Mouse (Mus musculus) midbrain, embryonic 15.5 days (tissue): Measurements from ENCODE around the gene Ybx2. TPM values are rescaled to one million over a fixed set of nuclear protein-coding genes. Genes with fewer than 3 reads are reported as not detected.

ENCODE experiments used
- ATAC-seq: fragments of 200-750 bp; cut with Nextera tagmentation; replicated peaks from 2 replicates; pipeline ENCODE4 v1.8.0; 2017; ENCODE audit warnings: moderate TSS enrichment
- H3K27ac ChIP-seq: fragments of 300-500 bp; sonication (generic); 2 replicates; pipeline ENCODE4 v1.5.1; 2015; ENCODE audit warnings: mild to moderate bottlenecking, inconsistent platforms
- H3K27me3 ChIP-seq: fragments of 300-500 bp; sonication (generic); replicated peaks from 2 replicates; pipeline ENCODE4 v1.6.1; 2015; ENCODE audit warnings: inconsistent platforms
- H3K36me3 ChIP-seq: fragments of 300-500 bp; sonication (generic); replicated peaks from 2 replicates; pipeline ENCODE4 v1.6.1; 2015; ENCODE audit warnings: inconsistent platforms
- H3K4me1 ChIP-seq: fragments of 300-500 bp; sonication (generic); 2 replicates; pipeline ENCODE4 v1.6.1; 2015; ENCODE audit warnings: inconsistent platforms
- H3K4me2 ChIP-seq: fragments of 300-500 bp; sonication (generic); 2 replicates; pipeline ENCODE4 v1.6.1; 2015; ENCODE audit warnings: inconsistent platforms, mild to moderate bottlenecking, moderate library complexity
- H3K4me3 ChIP-seq: fragments of 300-500 bp; sonication (generic); 2 replicates; pipeline ENCODE4 v1.5.1; 2015; ENCODE audit warnings: mild to moderate bottlenecking, inconsistent platforms
- H3K9ac ChIP-seq: fragments of 300-500 bp; sonication (generic); 2 replicates; pipeline ENCODE4 v1.6.1; 2015; ENCODE audit warnings: mild to moderate bottlenecking, inconsistent platforms
- H3K9me3 ChIP-seq: fragments of 300-500 bp; sonication (generic); 2 replicates; pipeline ENCODE4 v1.6.1; 2016; ENCODE audit warnings: inconsistent platforms
- WGBS: fragments of 180-500 bp; shearing (Covaris S2); methylation state at CpG from one replicate; pipeline ENCODE4 v1.1.7; 2015; ENCODE audit warnings: mixed read lengths; 5-methylcytosine and 5-hydroxymethylcytosine counted together
- polyA plus RNA-seq: library from polyadenylated mRNA; unstranded; fragments of >200 nt; fragmentation: Nextera tagmentation; extraction: Ambion mirVana; gene quantifications from 2 replicates; pipeline ENCODE4 v1.2.1, GENCODE M21; 2015

The Ybx2 gene
- polyA plus RNA-seq, 1 experiment from 2014 or later: 6.4 TPM

DNA sequence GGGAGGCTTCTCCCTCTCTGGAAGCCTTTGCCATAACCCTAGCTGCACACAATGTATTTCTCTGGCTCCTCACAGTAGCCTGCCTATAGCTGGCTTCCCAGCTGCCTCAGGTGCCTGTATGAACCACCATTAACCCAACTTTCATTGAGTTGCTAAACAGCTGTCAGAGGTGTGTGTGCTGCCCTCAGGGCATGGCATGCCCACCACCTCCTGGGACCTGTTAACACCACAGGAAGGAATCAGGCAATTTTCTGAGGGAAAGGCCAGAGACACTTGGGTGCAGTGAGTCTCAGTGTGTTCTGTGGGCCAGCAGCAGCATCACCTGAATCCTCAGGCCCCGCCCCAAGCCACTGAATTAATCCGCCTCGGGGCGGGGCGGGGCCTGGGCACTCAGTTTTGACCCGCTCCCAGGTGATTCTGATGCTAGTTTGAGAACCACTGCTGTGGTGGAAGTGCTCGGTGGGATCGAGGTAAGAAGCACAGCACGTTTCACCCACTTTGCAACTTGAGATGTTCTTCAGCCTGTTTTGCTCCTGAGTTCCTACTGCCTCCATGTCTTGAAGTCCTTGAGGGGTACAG is 2.9 kb downstream of the Ybx2 start:
- 23% methylated on average over 9 of the region's 9 CpGs for WGBS
- H3K9ac ChIP-seq: no peak overlapping the region
- H3K4me3 ChIP-seq: no peak overlapping the region
- ATAC-seq: no peak
- no peak overlapping the region for H3K4me2 ChIP-seq
- H3K4me1 ChIP-seq: peaks cover 23% of the 10 kb centered on the region
- no peak overlapping the region for H3K27ac ChIP-seq
- H3K36me3 ChIP-seq: no peaks in the 10 kb centered on the region
- peaks cover 30% of the 10 kb centered on the region for H3K27me3 ChIP-seq
- no peaks in the 10 kb centered on the region for H3K9me3 ChIP-seq

DNA sequence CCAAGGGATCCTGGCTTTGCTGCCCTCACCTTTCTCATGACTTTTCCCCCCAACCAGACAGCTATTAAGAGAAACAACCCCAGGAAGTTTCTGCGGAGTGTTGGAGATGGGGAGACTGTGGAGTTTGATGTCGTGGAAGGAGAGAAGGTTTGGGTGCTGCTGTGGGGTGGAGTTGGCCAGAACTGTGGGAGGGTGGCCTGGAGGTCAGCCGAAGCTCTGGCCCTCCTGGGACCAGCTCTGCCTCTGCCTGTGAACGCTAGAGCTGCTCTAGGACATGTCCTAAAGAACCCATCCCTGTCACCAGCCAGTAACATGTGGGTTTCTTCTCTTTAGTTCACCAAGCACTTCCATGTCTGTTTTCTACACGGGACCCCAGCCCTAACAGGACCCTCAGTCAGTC is 3.6 kb downstream of the Ybx2 start:
- no peak overlapping the region for H3K27ac ChIP-seq
- H3K9me3 ChIP-seq: no peaks in the 10 kb centered on the region
- no peak overlapping the region for H3K9ac ChIP-seq
- no peak for ATAC-seq
- no peak overlapping the region for H3K4me3 ChIP-seq
- no peaks in the 10 kb centered on the region for H3K36me3 ChIP-seq
- H3K27me3 ChIP-seq: peaks cover 30% of the 10 kb centered on the region
- H3K4me1 ChIP-seq: peaks cover 23% of the 10 kb centered on the region
- no peak overlapping the region for H3K4me2 ChIP-seq
- 68% methylated on average over 5 of the region's 5 CpGs for WGBS

DNA sequence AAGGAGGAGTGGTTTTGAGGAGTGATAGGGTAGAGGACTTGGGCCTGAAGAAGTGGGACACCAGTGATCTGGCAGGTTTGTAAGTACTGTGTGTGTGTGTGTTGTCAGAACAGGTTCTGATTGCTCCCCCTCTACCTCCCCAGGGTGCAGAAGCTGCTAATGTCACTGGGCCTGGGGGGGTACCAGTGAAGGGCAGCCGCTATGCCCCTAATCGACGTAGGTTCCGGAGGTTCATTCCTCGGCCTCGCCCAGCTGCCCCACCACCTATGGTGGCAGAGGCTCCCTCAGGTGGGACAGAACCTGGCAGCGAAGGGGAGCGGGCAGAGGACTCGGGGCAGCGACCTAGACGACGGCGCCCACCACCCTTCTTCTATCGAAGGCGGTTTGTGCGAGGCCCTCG is 4.1 kb downstream of the Ybx2 start:
- 93% methylated on average over 17 of the region's 17 CpGs for WGBS
- H3K4me1 ChIP-seq: peaks cover 20% of the 10 kb centered on the region
- no peak overlapping the region for H3K4me2 ChIP-seq
- no peak overlapping the region for H3K27ac ChIP-seq
- no peak overlapping the region for H3K9ac ChIP-seq
- no peak overlapping the region for H3K4me3 ChIP-seq
- no peaks in the 10 kb centered on the region for H3K9me3 ChIP-seq
- no peak for ATAC-seq
- H3K36me3 ChIP-seq: no peaks in the 10 kb centered on the region
- H3K27me3 ChIP-seq: peaks cover 30% of the 10 kb centered on the region

DNA sequence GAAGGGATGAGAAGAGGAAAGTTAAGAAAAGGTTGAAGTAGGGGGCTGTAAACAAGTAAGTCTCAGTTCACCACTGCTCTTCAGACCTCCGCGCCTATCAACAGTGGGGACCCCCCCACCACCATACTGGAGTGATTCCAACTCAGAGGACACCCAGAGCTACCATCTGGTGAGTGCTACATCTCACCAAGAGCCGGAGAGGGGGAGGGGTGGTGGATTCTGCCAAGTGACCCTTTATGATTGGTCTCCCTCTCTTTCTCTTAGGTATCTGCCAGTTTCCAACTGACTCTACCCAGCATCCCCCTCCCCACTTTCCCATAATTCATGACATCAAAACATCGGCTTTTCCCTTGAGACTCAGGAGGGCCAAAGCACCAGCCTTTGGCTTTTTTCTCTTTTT is 5.4 kb downstream of the Ybx2 start:
- H3K36me3 ChIP-seq: no peaks in the 10 kb centered on the region
- WGBS: 77% methylated on average over 4 of the region's 4 CpGs

DNA sequence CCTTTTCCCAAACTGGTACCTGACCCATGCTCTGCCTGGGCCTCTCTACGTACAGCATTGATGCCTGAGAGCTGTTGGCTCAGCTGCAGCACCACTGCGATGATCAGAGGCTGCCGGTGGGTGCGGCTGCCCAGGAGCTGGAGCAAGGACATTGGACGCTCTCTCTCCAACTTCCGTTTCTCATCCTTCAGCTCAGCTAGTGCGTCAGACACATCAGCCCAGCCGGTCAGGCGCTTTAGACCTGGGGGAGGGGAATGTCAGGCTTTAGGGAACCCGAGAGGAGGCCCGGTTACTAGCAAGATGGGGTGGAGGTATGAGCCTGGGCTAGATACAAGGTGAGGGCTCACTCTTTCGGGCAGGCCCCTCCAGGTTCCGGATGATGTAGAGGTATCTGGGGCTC is 9.6 kb downstream of the Ybx2 start:
- no peak overlapping the region for H3K4me3 ChIP-seq
- 83% methylated on average over 13 of the region's 13 CpGs for WGBS
- H3K9me3 ChIP-seq: no peaks in the 10 kb centered on the region
- H3K27ac ChIP-seq: no peak overlapping the region
- H3K36me3 ChIP-seq: no peaks in the 10 kb centered on the region
- peaks cover 16% of the 10 kb centered on the region for H3K4me1 ChIP-seq
- ATAC-seq: no peak
- H3K9ac ChIP-seq: no peak overlapping the region
- H3K4me2 ChIP-seq: no peak overlapping the region
- H3K27me3 ChIP-seq: 0 out of 2 replicates have a peak, but pooled peaks cover 4% of the 10 kb centered on the region

More for the DNA sequence above, 5.4 kb downstream of the Ybx2 start:
- H3K27me3 ChIP-seq: peaks cover 25% of the 10 kb centered on the region
- no peaks in the 10 kb centered on the region for H3K9me3 ChIP-seq
- no peak overlapping the region for H3K4me2 ChIP-seq
- no peak overlapping the region for H3K4me3 ChIP-seq
- peaks cover 12% of the 10 kb centered on the region for H3K4me1 ChIP-seq
- ATAC-seq: no peak
- no peak overlapping the region for H3K9ac ChIP-seq
- H3K27ac ChIP-seq: no peak overlapping the region

DNA sequence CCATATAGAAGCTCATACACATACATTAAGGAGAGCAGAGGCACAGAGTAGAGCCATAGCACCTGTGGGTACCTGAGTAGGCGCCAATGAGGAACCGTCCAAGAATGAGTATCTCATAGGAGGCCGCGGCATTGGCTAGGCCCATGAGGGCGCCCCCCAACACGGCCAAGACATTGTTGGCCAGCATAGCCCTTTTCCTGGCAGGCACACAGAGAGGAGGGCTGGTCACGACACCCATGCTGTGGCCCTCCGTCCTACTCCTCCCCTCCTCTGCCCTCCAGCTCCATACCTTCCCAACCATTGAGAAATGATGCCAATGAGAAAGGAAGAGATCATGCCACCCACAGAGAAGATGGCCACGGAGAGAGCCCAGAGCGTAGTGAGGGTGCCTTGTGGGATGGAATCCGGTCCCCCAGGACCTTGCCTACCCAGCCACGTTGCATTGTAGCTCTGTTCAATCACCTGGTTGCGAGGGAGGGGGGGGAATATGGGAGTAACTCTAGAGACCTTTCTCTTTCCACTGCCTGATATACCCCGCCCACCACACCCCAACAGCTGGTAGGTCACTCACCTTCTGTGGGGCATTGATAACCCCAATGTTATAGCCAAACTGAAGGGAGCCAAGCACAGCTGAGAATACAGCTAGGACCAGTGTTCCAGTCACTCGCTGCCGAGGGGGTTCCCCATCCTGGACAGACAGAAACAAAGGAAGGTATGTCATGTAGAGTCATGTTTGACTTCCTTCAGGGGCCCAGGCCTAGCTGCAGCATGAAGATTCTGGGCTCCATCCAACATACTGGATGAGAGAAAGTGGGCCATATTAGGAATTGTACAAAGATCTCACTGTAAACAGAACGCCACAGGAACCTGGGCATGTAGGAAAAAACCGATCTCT is 10.6 kb downstream of the Ybx2 start:
- no peaks in the 10 kb centered on the region for H3K9me3 ChIP-seq
- no peak overlapping the region for H3K4me3 ChIP-seq
- no peaks in the 10 kb centered on the region for H3K36me3 ChIP-seq
- no peak overlapping the region for H3K27ac ChIP-seq
- peaks cover 16% of the 10 kb centered on the region for H3K4me1 ChIP-seq
- no peak overlapping the region for H3K4me2 ChIP-seq
- WGBS: 93% methylated on average over 18 of the region's 18 CpGs
- no peak overlapping the region for H3K9ac ChIP-seq
- no peak for ATAC-seq
- H3K27me3 ChIP-seq: 0 out of 2 replicates have a peak, but pooled peaks cover 4% of the 10 kb centered on the region

DNA sequence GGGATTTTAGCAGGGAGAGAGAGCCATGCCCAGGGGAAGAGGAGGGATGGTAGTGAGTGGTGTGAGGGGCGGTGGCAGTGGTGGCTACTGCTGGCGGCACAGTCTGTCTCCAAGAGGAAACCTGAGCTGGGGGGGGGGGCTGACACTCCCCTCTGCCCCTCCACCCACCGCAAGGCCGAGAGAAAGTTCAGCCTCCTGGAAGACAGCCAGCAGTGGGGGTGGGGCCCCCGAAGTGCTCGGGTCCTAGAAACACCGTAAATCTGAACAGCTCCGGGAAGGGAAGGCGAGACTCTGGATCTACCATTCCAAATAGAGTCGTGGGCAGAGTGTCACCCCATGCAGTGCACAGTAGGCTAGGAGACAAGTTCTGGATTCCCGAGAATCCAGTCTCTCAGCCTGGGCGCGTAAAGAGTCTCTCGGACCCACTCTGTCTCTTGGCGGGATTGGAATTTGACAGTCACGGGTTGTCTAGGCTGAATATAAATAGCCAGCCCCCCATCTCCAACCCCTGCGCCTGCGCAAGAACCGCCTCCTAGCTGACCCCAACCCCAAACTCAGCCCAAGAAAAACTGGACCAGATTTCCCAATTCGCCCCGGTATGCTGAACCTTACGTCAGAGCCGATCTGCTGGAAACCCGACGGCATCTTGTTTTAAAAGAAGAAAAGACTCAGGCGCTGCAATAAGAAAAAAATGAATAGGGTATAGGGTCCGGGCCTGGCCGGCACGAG is 11.9 kb downstream of the Ybx2 start:
- Histone ChIP-seq H3K36me3 (no peaks in the 10 kb centered on the region), H3K4me2 (peak overlapping the region; percentile 55), H3K4me3 (peak overlapping the region; percentile 44), H3K4me1 (peaks cover 16% of the 10 kb centered on the region), H3K9ac (peak overlapping the region; percentile 25; the same call in 1 of the 2 replicates), H3K9me3 (no peaks in the 10 kb centered on the region), H3K27ac (no peak overlapping the region), H3K27me3 (0 out of 2 replicates have a peak, but pooled peaks cover 7% of the 10 kb centered on the region)
- ATAC-seq: peak; percentile 41
- WGBS: 3% methylated on average over 29 of the region's 29 CpGs

DNA sequence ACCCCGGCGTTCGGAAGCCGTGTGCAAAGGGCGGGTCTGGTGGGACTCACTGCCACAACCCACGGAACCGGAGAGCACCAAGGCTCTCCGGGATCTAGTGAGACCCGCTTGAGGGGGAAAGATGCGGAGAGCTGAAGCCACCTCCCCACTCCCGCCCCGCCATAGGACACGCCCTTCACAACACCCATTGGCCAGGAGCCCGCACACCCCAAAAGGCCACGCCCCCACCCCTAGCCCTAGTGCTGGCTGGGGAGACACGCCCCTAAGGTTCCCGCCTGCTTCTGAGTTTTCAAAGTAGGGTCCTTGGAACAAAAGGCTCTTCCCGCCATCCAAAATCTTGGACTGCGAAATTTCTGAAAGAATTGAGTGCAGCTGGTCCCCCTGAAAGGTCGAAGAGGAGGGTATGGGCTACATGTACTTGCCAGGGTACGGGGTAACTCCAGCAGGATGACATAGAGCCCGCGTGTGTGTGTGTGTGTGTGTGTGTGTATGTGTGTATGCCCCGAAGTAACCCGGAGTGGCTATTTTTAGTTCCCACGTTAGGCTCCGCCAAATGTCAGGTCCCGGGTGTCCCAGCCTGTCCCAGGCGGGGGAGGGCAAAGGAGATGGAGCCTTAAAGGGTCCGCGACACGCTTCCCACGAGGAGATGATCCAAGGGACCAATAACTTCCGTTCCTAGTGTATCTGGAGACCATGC is 12.6 kb downstream of the Ybx2 start, which contains the start of gene Slc2a4:
Gene Slc2a4 (minus strand): TSS at position 123 of the 697 bp plus-strand sequence.
- H3K36me3 ChIP-seq: no peaks in the 10 kb centered on the region
- peak within 1 kb of the TSS; percentile 55 for H3K4me2 ChIP-seq
- 0% methylated on average over 34 of the region's 34 CpGs for WGBS
- no peaks in the 10 kb centered on the region for H3K9me3 ChIP-seq
- 0 out of 2 replicates have a peak, but pooled peaks cover 7% of the 10 kb centered on the region for H3K27me3 ChIP-seq
- peak within 1 kb of the TSS; percentile 44 for H3K4me3 ChIP-seq
- H3K27ac ChIP-seq: 0 out of 2 replicates have a peak within 1 kb of the TSS, but pooled peaks have one; percentile 16
- ATAC-seq: peak; percentile 91
- H3K4me1 ChIP-seq: peaks cover 16% of the 10 kb centered on the region
- peak within 1 kb of the TSS; percentile 25; the same call in 1 of the 2 replicates for H3K9ac ChIP-seq

DNA sequence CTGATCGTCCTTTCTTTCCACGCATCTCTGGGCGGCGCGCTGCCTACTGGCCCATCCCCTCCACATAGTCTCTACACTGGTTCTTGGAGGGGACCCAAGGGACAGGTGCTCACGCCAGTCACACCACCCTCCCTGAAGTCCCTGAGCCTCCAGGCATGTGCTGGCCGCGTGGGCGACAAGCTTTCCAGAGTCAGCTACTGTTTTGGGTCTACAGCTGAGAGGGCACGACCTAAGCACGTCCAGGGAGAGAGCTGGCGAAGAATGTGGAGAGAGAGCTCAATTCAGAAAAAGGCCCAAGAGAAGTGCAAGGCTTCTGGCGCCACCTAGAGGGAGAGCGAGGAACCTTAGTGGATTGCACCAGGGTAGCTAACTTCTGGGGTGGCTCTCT is 13.2 kb downstream of the Ybx2 start:
- H3K4me3 ChIP-seq: peak overlapping the region; percentile 44
- ATAC-seq: peak; percentile 71
- 0 out of 2 replicates have a peak, but pooled peaks cover 7% of the 10 kb centered on the region for H3K27me3 ChIP-seq
- H3K9me3 ChIP-seq: no peaks in the 10 kb centered on the region
- H3K36me3 ChIP-seq: no peaks in the 10 kb centered on the region
- under 1% methylated on average over 14 of the region's 14 CpGs for WGBS
- H3K9ac ChIP-seq: no peak overlapping the region
- 0 out of 2 replicates have a peak overlapping the region, but pooled peaks have one; percentile 16 for H3K27ac ChIP-seq
- peak overlapping the region; percentile 55 for H3K4me2 ChIP-seq
- H3K4me1 ChIP-seq: peaks cover 16% of the 10 kb centered on the region

DNA sequence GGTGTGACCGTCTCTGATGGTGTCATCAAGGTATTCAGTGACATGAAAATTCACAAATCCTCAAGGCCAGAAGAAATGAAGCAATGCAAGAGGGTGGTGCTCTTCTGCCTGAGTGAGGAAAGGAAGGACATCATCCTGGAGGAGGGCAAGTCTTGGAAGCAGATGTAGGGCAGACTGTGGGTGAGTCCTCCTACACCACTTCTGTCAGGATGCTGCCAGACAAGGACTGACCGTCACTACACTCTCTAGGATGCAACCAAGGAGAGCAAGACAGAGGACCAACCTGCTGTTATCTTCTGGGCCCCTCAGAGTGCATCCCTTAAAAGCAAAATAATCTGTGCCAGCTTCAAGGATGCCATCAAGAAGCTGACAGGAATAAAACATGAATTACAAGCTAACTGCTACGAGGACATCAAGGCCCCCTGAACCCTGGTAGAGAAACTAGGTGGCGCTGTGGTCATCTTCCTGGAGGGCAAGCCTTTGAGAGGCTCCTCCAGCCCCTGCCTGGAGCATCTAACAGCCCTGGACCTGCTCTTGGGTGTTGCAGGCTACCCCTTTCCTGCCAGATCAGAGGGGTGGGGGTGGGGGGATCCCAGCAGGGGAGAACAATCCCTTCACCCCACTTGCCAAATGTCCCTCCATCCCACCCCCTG is 15.3 kb downstream of the Ybx2 start:
- ATAC-seq: no peak
- WGBS: 41% methylated on average over 4 of the region's 4 CpGs
- Histone ChIP-seq H3K27ac (no peak overlapping the region), H3K4me1 (peaks cover 16% of the 10 kb centered on the region), H3K9me3 (no peaks in the 10 kb centered on the region), H3K4me2 (no peak overlapping the region), H3K9ac (no peak overlapping the region), H3K36me3 (no peaks in the 10 kb centered on the region), H3K4me3 (no peak overlapping the region), H3K27me3 (0 out of 2 replicates have a peak, but pooled peaks cover 7% of the 10 kb centered on the region)

DNA sequence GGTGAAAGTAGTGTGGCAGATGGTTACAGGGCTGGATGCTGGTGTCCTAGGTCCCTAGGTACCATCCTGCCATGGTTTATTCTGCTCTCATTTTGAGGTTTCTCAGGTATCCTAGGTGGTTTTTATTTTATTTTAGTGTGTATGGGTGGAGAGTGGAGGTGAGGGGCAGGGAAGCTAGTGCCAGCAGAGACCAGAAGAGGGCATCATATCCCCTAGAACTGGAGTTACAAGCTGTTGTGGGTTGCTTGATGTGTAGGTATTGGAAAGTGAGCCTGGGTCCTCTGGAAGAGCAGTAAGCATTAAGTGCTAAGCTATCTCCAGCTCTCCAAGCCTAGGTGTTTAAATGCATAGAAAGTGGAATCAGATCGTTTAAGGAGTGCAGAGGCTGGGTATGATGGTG is 16.7 kb downstream of the Ybx2 start:
- peaks cover 15% of the 10 kb centered on the region for H3K4me1 ChIP-seq
- H3K4me2 ChIP-seq: no peak overlapping the region
- ATAC-seq: no peak
- H3K27me3 ChIP-seq: 0 out of 2 replicates have a peak, but pooled peaks cover 13% of the 10 kb centered on the region
- no peaks in the 10 kb centered on the region for H3K9me3 ChIP-seq
- no peak overlapping the region for H3K27ac ChIP-seq
- H3K9ac ChIP-seq: no peak overlapping the region
- WGBS: 50% methylated on average over 1 of the region's 1 CpGs
- H3K36me3 ChIP-seq: no peaks in the 10 kb centered on the region
- H3K4me3 ChIP-seq: no peak overlapping the region
